Mouse (Mus musculus): ENCODE data around the gene Txn2.

DNA sequence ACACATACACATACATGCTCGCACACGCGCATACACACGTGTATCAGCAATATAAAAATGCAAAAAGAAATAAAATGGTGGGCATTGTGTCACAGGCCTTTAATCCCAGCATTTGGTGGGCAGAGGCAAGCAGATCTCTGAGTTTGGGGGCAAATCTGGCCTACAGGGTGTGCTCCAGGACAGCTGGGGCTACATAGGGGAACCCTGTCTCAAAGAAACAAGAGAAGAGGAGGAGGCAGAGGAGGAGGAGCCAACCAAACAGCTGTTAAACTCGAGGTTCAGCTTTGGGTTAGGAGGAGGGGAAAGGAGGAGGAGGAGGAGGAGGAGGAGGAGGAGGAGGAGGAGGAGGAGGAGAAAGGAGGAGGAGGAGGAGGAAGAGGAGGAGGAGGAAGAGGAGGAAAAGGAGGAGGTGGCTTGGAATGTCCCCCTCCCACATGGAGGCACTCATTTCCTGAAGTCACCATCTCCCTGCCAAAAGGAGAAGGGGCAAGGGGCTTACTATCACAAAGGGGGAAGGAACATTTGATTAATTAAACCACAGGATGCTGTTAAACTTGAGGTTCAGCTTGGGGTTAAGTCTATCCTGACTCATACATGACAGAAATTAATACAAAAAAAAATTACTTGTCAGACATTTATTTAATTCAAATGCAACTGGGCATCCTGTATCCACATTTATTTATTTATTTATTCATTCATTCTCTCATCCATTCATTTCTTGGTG lies 42.3 kb downstream of the Txn2 start:
- TF ChIP-seq POLR2A (IDR thresholded peaks at IDR 0.05; ENCODE audit: insufficient read depth, low read depth, low read length) (no peak), CTCF (IDR thresholded peaks at IDR 0.05; ENCODE audit: insufficient read depth, low read depth, low read length) (no peak)
